Mouse (Mus musculus): ENCODE measurements at regions not wholly inside any gene's neighbourhood (a gene's known extent, or its start where the extent isn't known, plus 50 kb on each side); places are given as distances from the start of the nearest gene placed in this dataset.
A peak's percentile ranks its signal among the peaks of the same experiment; 100 is the strongest.

GRCm38 (mm10) chr2:174532671-174533363 is 59.9 kb upstream of the Prelid3b start:
- DNase-seq, result peak; percentile 50

DNA sequence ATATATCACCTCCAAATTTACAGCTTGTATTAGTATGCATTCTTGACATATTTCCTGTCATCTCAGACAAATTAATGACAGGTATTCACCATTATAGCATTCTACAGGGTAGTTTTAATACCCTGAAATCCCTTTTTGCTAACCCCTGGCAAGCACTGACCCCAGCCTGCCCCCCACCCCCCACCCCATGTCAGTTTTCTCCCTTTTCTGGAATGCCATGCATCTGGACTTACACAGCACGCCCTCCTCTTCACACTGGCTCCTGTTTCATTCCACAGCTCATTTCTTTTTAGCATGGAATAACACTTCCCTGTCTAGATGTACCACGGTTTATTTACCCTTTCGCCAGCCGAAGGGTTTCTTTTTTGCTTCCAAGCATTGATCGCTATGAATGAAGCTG is 67.8 kb upstream of the Prelid3b start:
- no peak for DNase-seq

DNA sequence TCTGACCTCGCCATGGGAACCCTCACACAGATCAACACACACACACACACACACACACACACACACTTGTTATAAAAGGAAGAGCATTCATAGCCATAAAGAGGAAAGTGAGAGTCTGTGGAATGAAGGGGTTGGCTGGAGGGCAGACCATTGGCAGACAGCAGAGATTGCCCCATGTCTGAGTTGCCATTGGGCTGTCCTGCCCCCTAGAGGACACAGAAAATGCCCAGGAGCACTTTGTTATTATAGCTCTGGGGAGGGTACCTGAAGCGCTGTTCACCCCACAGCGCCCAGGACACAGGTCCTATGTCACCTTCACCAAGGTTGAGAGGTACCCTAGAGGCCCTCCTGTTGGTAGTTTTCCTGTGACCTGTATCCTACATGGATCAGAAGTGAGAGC is 74.3 kb upstream of the Prelid3b start:
- peak; percentile 6 for DNase-seq

DNA sequence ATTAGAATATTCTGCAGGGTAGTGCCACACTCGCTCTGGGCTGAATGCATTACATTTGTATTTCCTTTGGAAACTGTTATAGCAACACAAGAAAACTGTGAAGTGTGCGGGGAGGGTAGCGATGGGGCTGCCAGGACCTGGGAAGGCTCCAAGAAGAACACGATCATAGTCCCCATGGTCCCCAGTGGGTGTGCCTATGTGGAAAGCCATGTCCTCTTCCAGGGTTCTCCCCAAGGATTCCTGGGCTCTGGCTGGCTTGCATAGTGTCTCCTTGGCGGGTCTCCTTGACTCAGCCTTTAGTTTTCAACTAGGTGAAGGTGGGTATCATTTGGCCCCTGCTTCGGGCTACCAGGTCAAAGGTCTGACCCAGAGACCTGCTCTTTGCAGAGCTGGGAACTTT is 74.8 kb upstream of the Prelid3b start:
- peak; percentile 2 for DNase-seq

- DNase-seq, result no peak
These were observed 75.9 kb upstream of the Prelid3b start for GRCm38 (mm10) chr2:174548776-174549175.

DNA sequence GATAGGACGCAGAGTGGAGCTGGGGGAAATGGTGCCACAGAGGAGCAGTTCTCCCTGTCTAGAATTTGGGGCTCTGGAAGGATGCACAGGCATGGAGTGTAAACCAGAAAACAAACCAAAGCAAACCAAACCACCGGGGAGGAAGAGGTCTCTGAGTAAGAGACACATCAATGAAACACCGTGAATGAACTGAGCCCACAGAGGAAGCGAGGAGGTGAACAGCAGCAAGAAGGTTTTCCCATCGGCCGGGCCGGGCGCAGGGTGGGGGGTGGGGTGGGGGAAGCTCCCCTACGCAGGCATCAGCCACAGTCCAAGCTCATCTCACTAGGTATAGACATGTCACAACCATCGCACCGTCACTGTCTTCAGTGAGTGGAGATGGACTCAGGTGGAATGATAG is 82.9 kb upstream of the Prelid3b start:
- DNase-seq, result no peak

- peak; percentile 27 for DNase-seq
These were observed 81.4 kb upstream of the Zfp831 start for GRCm38 (mm10) chr2:174561828-174562429.

DNA sequence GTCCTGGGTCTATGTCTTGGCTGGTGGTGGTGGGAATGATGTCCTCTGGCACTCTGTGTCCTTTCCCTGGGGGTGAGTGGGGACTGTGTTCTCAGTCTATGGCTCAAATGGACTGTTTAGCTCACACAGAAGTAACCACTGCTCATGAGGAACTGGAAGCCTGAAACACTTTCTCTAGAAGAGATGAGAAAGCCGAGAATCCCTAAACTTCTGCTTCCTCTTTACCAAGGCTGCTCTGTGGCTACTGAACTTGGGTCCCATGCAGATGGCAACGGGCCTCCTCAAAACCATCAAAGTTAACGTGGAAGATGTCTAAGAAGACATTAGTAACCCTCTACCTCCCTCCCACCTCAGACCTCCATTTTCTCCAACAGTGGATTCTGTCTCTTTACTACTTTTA is 79.4 kb upstream of the Zfp831 start:
- DNase-seq, result no peak

DNA sequence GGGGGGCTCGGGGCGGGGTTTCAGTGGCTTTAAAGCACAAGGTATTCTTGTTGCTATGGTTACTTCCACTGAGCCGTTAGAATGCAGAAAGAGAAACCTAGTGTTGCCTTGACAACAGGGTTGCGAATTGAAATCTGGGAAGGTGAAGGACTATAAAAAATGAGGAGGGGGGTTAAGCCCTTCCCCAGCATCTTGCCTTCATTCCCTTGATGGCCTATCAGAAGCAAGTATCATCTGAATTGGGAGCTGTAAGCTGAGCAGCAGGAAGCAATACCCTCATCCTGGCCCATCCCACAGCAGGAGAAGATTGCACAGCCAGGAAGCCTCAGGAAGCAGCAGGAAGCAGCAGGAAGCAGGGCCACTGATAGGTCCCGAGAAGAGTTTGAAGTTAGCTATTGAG is 78.5 kb upstream of the Zfp831 start:
- no peak for DNase-seq

- peak; percentile 2 for DNase-seq
These were observed 77.4 kb upstream of the Zfp831 start for GRCm38 (mm10) chr2:174565891-174566290.

DNA sequence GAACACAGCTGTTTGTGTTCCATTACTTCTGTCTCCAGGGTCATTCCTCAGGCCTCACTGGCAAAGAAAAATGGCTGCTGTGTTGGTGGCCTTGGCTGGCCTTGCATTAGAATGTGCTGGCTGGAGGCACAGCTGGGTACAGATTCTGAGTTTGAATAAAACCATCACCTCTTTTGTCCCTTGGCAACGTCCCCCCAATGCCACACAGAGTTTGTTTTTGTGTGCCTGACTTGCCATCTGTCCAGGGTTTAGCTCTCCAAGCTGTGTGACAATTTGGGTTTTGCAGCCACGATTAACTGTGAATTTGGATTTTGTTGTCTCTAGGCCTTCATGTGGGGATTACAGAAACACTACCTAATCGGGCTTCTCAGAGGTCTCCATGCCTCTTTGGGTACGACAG is 76.6 kb upstream of the Zfp831 start:
- no peak for DNase-seq

GRCm38 (mm10) chr2:174574804-174575507 is 68.4 kb upstream of the Zfp831 start:
- no peak for DNase-seq

- no peak for DNase-seq
These were observed 67.8 kb upstream of the Zfp831 start for GRCm38 (mm10) chr2:174575546-174575945.

GRCm38 (mm10) chr2:174580906-174581703 is 62.2 kb upstream of the Zfp831 start:
- DNase-seq, result no peak

DNA sequence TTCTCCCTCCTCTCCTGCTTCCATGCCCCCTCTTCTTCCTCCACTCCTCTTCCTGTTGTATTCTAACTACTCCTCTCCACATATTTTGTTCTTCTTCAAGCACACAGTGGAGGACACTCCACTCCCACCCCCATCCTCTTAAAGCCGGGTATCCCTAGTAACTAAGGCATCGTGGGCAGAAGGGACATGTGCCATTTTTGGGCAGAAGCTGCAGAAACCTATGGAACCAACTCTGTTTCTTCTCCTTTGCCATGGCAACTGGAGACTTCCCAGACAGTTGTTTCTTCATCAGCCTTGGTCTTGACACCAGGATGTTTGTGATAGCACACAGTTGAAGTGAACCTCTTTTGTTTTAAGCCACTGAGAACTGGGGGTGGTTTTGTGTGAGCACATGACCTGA is 59.1 kb upstream of the Zfp831 start:
- DNase-seq, result no peak
